ENCODE assay signal across 7 mouse cellular contexts in the genomic region with DNA sequence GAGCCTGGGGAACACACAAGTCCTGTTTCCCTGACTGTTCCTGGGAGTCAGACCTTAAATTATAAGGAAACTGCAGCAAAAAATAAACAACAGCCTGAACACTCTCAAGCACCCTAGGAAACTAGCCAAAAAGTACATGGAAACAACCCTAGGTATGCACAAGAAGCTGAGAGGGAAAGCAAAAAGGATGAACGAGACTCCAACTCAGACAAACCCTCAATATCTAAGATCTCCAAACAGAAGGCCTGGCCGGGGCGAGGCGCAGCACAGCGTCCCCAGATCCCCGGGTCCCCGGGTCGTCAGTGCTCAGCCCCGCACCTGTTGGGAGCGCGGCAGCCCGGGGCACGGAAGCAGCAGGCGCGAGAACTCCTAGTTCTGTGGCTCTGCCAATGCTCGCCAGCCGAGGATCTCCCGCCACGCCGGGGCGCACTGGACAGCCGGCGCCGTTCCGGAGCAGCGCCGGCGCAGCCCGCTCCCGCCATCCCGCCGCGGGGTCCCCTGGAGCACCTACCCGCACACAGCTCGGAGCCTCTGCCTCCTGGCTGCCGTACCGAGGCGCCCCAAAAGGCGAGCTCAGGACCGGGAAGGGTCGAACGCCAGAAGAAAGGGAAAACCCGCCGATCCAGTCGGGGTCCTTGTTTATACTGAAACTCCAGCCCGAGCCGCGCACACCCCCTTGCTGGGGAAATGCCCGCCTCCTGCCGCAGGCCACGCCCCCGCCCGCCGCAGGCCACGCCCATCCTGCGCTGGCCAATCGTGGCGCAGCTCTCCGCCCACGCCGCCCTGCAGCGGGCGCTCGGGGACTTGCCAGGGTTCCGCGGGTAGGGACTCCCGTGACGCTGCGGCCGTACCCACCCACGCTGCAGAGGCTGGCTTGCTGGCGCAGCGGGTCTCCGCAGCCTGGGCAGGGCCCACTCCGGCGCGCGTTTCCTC.
A peak's percentile ranks its signal among the peaks of the same experiment; 100 is the strongest.
DNase-seq lines count a peak whose midpoint lies in the region; ATAC-seq and TF ChIP-seq lines count a peak whose summit lies in the region.

No protein-coding gene starts in this region.

- H3K4me3 ChIP-seq in bone marrow macrophage, adult 2 months (ENCODE audit: insufficient read depth, low read length), result peak overlapping the region; percentile 73
- peak overlapping the region; percentile 60 for H3K4me3 ChIP-seq in embryonic facial prominence, embryonic 15.5 days (replicated peaks)
- peak overlapping the region; percentile 51 for H3K4me3 ChIP-seq in kidney, embryonic 14.5 days (ENCODE audit: low read length)
- peak overlapping the region; percentile 68 for H3K4me3 ChIP-seq in limb, embryonic 14.5 days (replicated peaks; ENCODE audit: low read length)
- peak overlapping the region; percentile 74 for H3K4me3 ChIP-seq in midbrain, embryonic 16.5 days (ENCODE audit: low read depth, low read length)
- H3K4me3 ChIP-seq in spleen, adult 2 months (ENCODE audit: extremely low read depth, insufficient read depth, insufficient read length), result peak overlapping the region; percentile 87

- peak; percentile 93 to 94 for DNase-seq in heart, adult 9 months (ENCODE audit: low spot score in 2 of 2)
- peak; percentile 85 for DNase-seq in limb, embryonic 14.5 days (ENCODE audit: low spot score)
- peak; percentile 89 to 97 for DNase-seq in spleen, adult 2 months (ENCODE audit: low read depth in 1 of 2, low spot score in 2 of 2)

- H3K4me1 ChIP-seq in bone marrow macrophage, adult 2 months (ENCODE audit: control insufficient read depth, insufficient read depth, low read length), result peaks cover 26% of the 10 kb centered on the region
- H3K4me1 ChIP-seq in embryonic facial prominence, embryonic 15.5 days, result peaks cover 9% of the 10 kb centered on the region; the same call in 1 of the 2 replicates
- peaks cover 10% of the 10 kb centered on the region; the same call in 1 of the 2 replicates for H3K4me1 ChIP-seq in kidney, embryonic 14.5 days (ENCODE audit: control insufficient read depth, insufficient read depth, low read length)
- peaks cover 11% of the 10 kb centered on the region; the same call in 1 of the 2 replicates for H3K4me1 ChIP-seq in limb, embryonic 14.5 days (ENCODE audit: control insufficient read depth, insufficient read depth, low read length)
- peaks cover 23% of the 10 kb centered on the region for H3K4me1 ChIP-seq in midbrain, embryonic 16.5 days (ENCODE audit: control insufficient read depth, insufficient read depth, low read length)
- peaks cover 6% of the 10 kb centered on the region; the same call in 1 of the 2 replicates for H3K4me1 ChIP-seq in spleen, adult 2 months (ENCODE audit: control insufficient read depth, insufficient read depth, insufficient read length)

- no peaks in the 10 kb centered on the region for H3K27me3 ChIP-seq in embryonic facial prominence, embryonic 15.5 days
- no peaks in the 10 kb centered on the region; the same call in 1 of the 2 replicates for H3K27me3 ChIP-seq in kidney, embryonic 14.5 days (ENCODE audit: control insufficient read depth, insufficient read depth, low read length)
- no peaks in the 10 kb centered on the region for H3K27me3 ChIP-seq in limb, embryonic 14.5 days (ENCODE audit: control insufficient read depth, insufficient read depth, low read length)
- H3K27me3 ChIP-seq in midbrain, embryonic 16.5 days (ENCODE audit: control insufficient read depth, insufficient read depth, low read depth, low read length), result no peaks in the 10 kb centered on the region
- H3K27me3 ChIP-seq in spleen, adult 2 months (ENCODE audit: control insufficient read depth, insufficient read depth, low read length), result no peaks in the 10 kb centered on the region

- H3K9ac ChIP-seq in embryonic facial prominence, embryonic 15.5 days, result peak overlapping the region; percentile 40
- peak overlapping the region; percentile 71 for H3K9ac ChIP-seq in kidney, embryonic 14.5 days (ENCODE audit: low read depth, low read length)
- peak overlapping the region; percentile 66 for H3K9ac ChIP-seq in limb, embryonic 14.5 days (ENCODE audit: low read depth, low read length, severe bottlenecking)
- H3K9ac ChIP-seq in midbrain, embryonic 16.5 days (ENCODE audit: low read depth, low read length), result peak overlapping the region; percentile 74

- no peaks in the 10 kb centered on the region for H3K9me3 ChIP-seq in embryonic facial prominence, embryonic 15.5 days (replicated peaks)
- H3K9me3 ChIP-seq in kidney, embryonic 14.5 days (ENCODE audit: control insufficient read depth, low read length), result no peaks in the 10 kb centered on the region
- H3K9me3 ChIP-seq in limb, embryonic 14.5 days (ENCODE audit: control insufficient read depth, low read length), result no peaks in the 10 kb centered on the region
- no peaks in the 10 kb centered on the region for H3K9me3 ChIP-seq in midbrain, embryonic 16.5 days (replicated peaks; ENCODE audit: control insufficient read depth, low read length, poor library complexity, severe bottlenecking)

- H3K27ac ChIP-seq in bone marrow macrophage, adult 2 months (ENCODE audit: insufficient read depth, low read depth, low read length), result peak overlapping the region; percentile 70
- peak overlapping the region; percentile 79 for H3K27ac ChIP-seq in embryonic facial prominence, embryonic 15.5 days (replicated peaks)
- H3K27ac ChIP-seq in kidney, embryonic 14.5 days (ENCODE audit: low read depth, low read length), result peak overlapping the region; percentile 56
- peak overlapping the region; percentile 61 for H3K27ac ChIP-seq in limb, embryonic 14.5 days (replicated peaks; ENCODE audit: low read depth, low read length)
- peak overlapping the region; percentile 78 for H3K27ac ChIP-seq in midbrain, embryonic 16.5 days (ENCODE audit: low read length)
- peak overlapping the region; percentile 92 for H3K27ac ChIP-seq in spleen, adult 2 months (ENCODE audit: insufficient read depth, low read length)

- no peak for TF ChIP-seq CTCF in bone marrow macrophage, adult 2 months (IDR thresholded peaks at IDR 0.05; ENCODE audit: low read depth, low read length)
- no peak for TF ChIP-seq CTCF in spleen, adult 2 months (IDR thresholded peaks at IDR 0.05; ENCODE audit: extremely low read depth, insufficient read depth, insufficient read length, insufficient replicate concordance)

- no peaks in the 10 kb centered on the region for H3K36me3 ChIP-seq in embryonic facial prominence, embryonic 15.5 days
- no peaks in the 10 kb centered on the region for H3K36me3 ChIP-seq in kidney, embryonic 14.5 days (ENCODE audit: control insufficient read depth, insufficient read depth, low read length)
- no peaks in the 10 kb centered on the region for H3K36me3 ChIP-seq in limb, embryonic 14.5 days (ENCODE audit: control insufficient read depth, insufficient read depth, low read length)
- no peaks in the 10 kb centered on the region for H3K36me3 ChIP-seq in midbrain, embryonic 16.5 days (ENCODE audit: control insufficient read depth, insufficient read depth, low read length)
- no peaks in the 10 kb centered on the region; the same call in 1 of the 2 replicates for H3K36me3 ChIP-seq in spleen, adult 2 months (ENCODE audit: control insufficient read depth, insufficient read depth, low read length)

- TF ChIP-seq POLR2A in bone marrow macrophage, adult 2 months (IDR thresholded peaks at IDR 0.05; ENCODE audit: borderline replicate concordance, low read depth, low read length), result no peak
- TF ChIP-seq POLR2A in limb, embryonic 14.5 days (IDR thresholded peaks at IDR 0.05; ENCODE audit: borderline replicate concordance, extremely low read depth, insufficient read depth, insufficient read length), result peak; percentile 59; the same call in 1 of the 2 replicates
- peak; percentile 64 for TF ChIP-seq POLR2A in spleen, adult 2 months (IDR thresholded peaks at IDR 0.05; ENCODE audit: low read depth, low read length)

- H3K4me2 ChIP-seq in embryonic facial prominence, embryonic 15.5 days (replicated peaks), result peak overlapping the region; percentile 87
- H3K4me2 ChIP-seq in kidney, embryonic 14.5 days (replicated peaks; ENCODE audit: low read depth, low read length), result peak overlapping the region; percentile 83
- peak overlapping the region; percentile 90 for H3K4me2 ChIP-seq in limb, embryonic 14.5 days (replicated peaks; ENCODE audit: low read depth, low read length, severe bottlenecking)
- peak overlapping the region; percentile 70 for H3K4me2 ChIP-seq in midbrain, embryonic 16.5 days (ENCODE audit: low read length)

- WGBS in embryonic facial prominence, embryonic 15.5 days, result under 1% methylated on average over 78 of the region's 78 CpGs
- WGBS in kidney, embryonic 14.5 days, result 1% methylated on average over 76 of the region's 78 CpGs
- under 1% methylated on average over 63 of the region's 78 CpGs for WGBS in limb, embryonic 14.5 days
- 0% methylated on average over 68 of the region's 78 CpGs for WGBS in midbrain, embryonic 16.5 days
- under 1% methylated on average over 78 of the region's 78 CpGs for WGBS in spleen, adult 2 months

- ATAC-seq in embryonic facial prominence, embryonic 15.5 days (ENCODE audit: insufficient number of reproducible peaks, low FRiP score, low TSS enrichment, low read depth), result peak; percentile 94
- peak; percentile 94 for ATAC-seq in kidney, embryonic 14.5 days (ENCODE audit: low FRiP score, low TSS enrichment)
- ATAC-seq in limb, embryonic 14.5 days (ENCODE audit: low FRiP score, low read depth), result peak; percentile 95
- ATAC-seq in midbrain, embryonic 16.5 days, result peak; percentile 93

Comparison
In these comparisons a context has a peak if more than half of its experiments do, and no peak if none do; other contexts are left out.
1. Peak in every context shown above with its lines: DNase-seq, ATAC-seq, H3K4me3 ChIP-seq and H3K27ac ChIP-seq.